Mouse (Mus musculus): Measurements from ENCODE around the gene Ptpn14. TPM values are rescaled to one million over a fixed set of nuclear protein-coding genes. Genes with fewer than 3 reads are reported as not detected.

Ptpn14 gene
- polyA plus RNA-seq (2012; rRNA removed) = 16.3 and 20.0 TPM in 2 replicates

DNA sequence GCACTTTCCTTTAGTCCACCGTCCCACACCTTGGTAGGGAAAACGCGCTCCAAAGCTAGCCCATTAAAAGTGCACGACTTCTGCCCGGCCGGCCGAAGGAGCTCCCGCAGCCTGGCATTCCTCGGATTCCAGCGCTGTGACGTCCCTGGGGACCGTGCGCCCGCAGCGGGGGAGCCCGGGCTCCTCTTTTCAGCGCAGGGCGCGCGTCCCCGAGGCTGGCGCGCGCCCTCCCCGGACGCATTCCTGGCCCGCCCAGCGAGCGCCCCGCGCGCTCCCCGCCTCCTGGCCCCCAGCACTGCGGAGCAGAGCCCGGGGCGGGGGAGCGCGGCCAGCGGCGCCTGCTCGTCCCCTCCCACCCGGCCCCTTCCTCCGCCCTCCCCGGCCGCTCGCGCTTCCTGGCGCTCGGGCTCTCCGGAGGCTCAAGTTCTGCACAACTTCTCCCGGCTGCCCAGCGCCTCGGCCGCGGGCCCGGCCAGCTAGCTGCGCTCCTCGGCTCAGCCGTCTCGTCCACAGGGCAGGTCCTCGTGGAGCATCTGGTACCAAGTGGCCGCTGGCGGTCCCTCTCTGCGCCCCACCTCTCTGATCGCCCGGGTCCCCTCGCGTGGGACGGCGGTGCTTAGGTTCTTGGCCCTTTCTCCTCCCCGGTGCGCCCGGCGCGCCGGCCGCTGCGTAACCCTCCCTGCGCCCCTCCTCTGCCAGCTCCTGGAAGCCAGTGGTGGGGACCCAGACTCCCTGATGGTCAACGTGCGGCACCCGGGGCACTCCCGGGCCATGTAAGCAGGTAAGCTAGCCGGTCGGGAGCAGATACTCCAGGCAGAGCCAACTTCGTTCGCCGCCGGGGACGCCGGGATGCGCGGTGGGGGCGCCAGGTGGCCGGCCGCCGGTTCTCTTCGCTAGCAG, at the start of gene Ptpn14:
TSS of gene Ptpn14 (plus strand) at position 385 of the 900 bp plus-strand sequence.

DNA sequence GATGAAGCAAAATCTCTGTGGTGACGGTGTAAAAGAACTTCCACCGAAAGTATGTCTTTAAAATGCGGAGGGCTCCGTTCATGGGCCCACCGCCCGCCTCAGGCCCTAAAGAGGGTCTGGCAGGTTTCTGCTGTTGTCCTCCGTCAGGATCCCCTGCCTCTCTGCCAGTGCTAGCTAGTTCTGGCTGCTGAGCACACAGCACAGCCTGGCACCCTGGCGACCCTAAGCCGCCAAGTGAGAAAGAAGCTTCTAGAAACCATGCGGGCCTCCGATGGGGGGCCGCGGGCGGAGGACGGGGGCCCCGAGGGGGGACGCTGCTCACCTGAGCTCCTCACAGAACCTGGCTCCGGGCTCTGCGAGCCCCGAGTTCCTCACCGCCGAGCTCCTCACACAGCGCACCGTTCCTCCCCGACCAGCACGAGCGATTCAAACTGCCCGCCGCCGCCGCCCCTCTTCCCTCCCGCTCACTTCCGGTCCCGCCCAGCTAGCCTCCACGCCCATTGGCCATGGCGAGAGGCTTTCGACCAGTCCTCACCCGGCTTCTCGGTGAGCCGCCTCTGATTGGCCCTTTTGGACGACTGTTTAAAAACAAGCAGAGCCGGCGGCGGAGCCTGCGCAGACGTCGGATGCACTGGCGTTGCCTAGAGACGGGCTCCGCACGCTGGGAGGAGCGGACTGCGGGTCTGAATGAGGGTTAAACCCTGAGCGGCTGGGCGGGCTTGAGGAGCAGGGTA, 40.2 kb upstream of the Ptpn14 start, which contains the start of gene Cenpf:
TSS of gene Cenpf (minus strand) at position 433 of the 734 bp plus-strand sequence.

DNA sequence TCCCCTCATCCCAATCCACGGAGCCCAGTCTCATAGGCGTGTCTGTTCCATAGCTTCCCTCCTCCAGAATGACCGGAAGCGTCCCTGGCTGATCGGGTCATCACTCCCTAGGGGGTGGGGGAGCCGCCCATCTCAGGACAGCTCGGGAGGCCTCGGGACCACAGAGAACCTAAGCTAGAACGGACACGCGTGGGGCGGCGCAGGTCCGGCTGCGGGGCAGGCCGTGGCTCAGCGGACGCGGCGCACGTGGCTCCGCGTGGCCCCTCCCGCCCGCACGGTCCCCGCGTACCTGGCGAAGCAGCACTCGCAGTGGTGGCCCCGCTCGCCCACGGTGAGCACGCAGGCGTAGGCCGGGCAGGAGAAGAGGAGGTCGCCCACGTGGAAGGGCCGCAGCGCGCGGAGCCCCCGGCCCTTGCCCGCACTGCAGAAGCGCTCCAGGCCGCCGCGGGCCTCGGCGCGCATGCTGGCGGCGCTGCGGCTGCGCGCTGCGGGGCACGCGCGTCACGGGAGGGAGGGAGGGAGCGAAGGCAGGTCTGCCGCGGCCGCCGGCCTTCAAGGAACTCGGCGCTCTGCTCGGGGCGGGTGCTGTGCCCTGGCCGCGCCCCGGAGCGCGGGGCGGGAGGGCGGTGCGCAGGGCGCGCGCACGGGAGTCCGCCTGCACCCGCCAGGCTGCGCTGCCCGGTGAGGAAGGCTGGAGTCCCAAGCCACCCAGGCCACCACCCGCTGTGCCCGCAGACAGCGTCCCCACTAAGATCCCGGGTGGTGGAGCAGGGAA, 193.9 kb downstream of the Ptpn14 start, which contains the start of gene Smyd2:
TSS of gene Smyd2 (minus strand) at position 546 of the 775 bp plus-strand sequence.

Other genes with a start within 250 kb of the Ptpn14 start
- 1.4 and 2.9 TPM in 2 replicates for gene Cenpf, start 40.2 kb upstream of the Ptpn14 start, polyA plus RNA-seq (2012; rRNA removed)
- 93.8 and 96.4 TPM in 2 replicates for gene Smyd2, start 194.1 kb downstream of the Ptpn14 start, polyA plus RNA-seq (2012; rRNA removed)